Mouse (Mus musculus): ENCODE data around the gene Acat1. TPM values are rescaled to one million over a fixed set of nuclear protein-coding genes. Genes with fewer than 3 reads are reported as not detected.
A peak's percentile ranks its signal among the peaks of the same experiment; 100 is the strongest.

Acat1 gene
- polyA plus RNA-seq (2012; rRNA removed): 31.8 and 52.8 TPM in 2 replicates
- 87.4 and 97.3 TPM in 2 replicates for polyA plus RNA-seq (2014; fragmentation: Nextera tagmentation; extraction: Ambion mirVana)

GRCm38 (mm10) chr9:53609968-53610781 is at the start of gene Acat1:
Gene Acat1 (minus strand): TSS chr9:53610382.
- no peak for TF ChIP-seq CTCF (IDR thresholded peaks at IDR 0.05; ENCODE audit: low read depth)
- TF ChIP-seq EP300 (IDR thresholded peaks at IDR 0.05; ENCODE audit: low read depth): no peak
- Histone ChIP-seq H3K27me3 (ENCODE audit: control insufficient read depth, insufficient read depth, low read length) (no peaks in the 10 kb centered on the region), H3K9ac (replicated peaks) (peak within 1 kb of the TSS; percentile 58), H3K4me2 (ENCODE audit: low read depth) (peak within 1 kb of the TSS; percentile 73), H3K4me1 (replicated peaks; ENCODE audit: control insufficient read depth in 2 of 2, insufficient read depth in 2 of 2, low read length in 1 of 2) (peaks cover 2 to 5% of the 10 kb centered on the region in 2 experiments; a peak in 3 of 4 replicates), H3K36me3 (replicated peaks; ENCODE audit: control insufficient read depth, insufficient read depth, low read depth) (peaks cover 2% of the 10 kb centered on the region), H3K27ac (peak within 1 kb of the TSS; percentile 3; the same call in 1 of the 2 replicates), H3K9me3 (ENCODE audit: control insufficient read depth, low read length) (no peaks in the 10 kb centered on the region), H3K4me3 (ENCODE audit: insufficient read depth in 1 of 2, low read depth in 2 of 2, low read length in 2 of 2) (peak within 1 kb of the TSS; percentile 41 to 64)
- ATAC-seq (ENCODE audit: insufficient read depth) (peak; percentile 98), DNase-seq (ENCODE audit: low read depth in 3 of 3, low spot score in 3 of 3) (peak; percentile 72 to 77 (median 75))
- WGBS (ENCODE audit: insufficient replicate concordance): 4% methylated on average over 52 of the region's 52 CpGs

GRCm38 (mm10) chr9:53634796-53635195 is 24.6 kb upstream of the Acat1 start:
- ATAC-seq (ENCODE audit: insufficient read depth): no peak

DNA sequence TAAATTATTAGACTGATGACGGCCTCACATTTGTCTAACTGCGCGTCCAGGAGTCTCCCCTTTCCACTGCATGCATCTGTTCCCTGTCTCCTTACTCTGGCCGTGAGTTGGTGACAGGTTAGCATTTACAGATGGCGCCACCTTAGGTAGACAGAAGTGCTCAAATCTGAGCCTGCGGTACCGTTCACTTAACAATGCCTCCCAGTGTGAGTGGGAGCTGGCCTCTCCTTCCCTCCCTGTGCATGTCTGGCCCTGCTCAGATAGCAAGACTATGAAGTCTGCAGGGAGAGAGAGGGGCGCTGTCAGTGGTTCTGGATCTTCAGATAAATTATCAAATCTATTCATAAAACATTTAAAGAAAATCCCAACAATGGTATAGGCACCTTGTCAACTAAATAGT is 5.1 kb upstream of the Acat1 start:
- no peak for DNase-seq (ENCODE audit: low read depth in 3 of 3, low spot score in 3 of 3)
- Histone ChIP-seq H3K4me2 (ENCODE audit: low read depth) (no peak overlapping the region), H3K4me1 (replicated peaks; ENCODE audit: control insufficient read depth in 2 of 2, insufficient read depth in 2 of 2, low read length in 1 of 2) (peaks cover 0 to 2% of the 10 kb centered on the region in 2 experiments; a peak in 1 of 4 replicates), H3K27me3 (ENCODE audit: control insufficient read depth, insufficient read depth, low read length) (no peaks in the 10 kb centered on the region), H3K36me3 (replicated peaks; ENCODE audit: control insufficient read depth, insufficient read depth, low read depth) (peaks cover 10% of the 10 kb centered on the region), H3K27ac (no peak overlapping the region), H3K4me3 (ENCODE audit: insufficient read depth in 1 of 2, low read depth in 2 of 2, low read length in 2 of 2) (no peak overlapping the region), H3K9me3 (ENCODE audit: control insufficient read depth, low read length) (no peaks in the 10 kb centered on the region), H3K9ac (replicated peaks) (no peak overlapping the region)
- 68% methylated on average over 8 of the region's 8 CpGs for WGBS (ENCODE audit: insufficient replicate concordance)
- no peak for TF ChIP-seq CTCF (IDR thresholded peaks at IDR 0.05; ENCODE audit: low read depth)
- no peak for TF ChIP-seq EP300 (IDR thresholded peaks at IDR 0.05; ENCODE audit: low read depth)
- ATAC-seq (ENCODE audit: insufficient read depth): no peak

More at GRCm38 (mm10) chr9:53634796-53635195, 24.6 kb upstream of the Acat1 start:
- no peak for DNase-seq (ENCODE audit: low read depth in 3 of 3, low spot score in 3 of 3)
- WGBS (ENCODE audit: insufficient replicate concordance): 81% methylated on average over 6 of the region's 6 CpGs
- Histone ChIP-seq H3K4me3 (ENCODE audit: insufficient read depth in 1 of 2, low read depth in 2 of 2, low read length in 2 of 2) (no peak overlapping the region), H3K36me3 (replicated peaks; ENCODE audit: control insufficient read depth, insufficient read depth, low read depth) (peaks cover 23% of the 10 kb centered on the region), H3K9ac (replicated peaks) (no peak overlapping the region), H3K27me3 (ENCODE audit: control insufficient read depth, insufficient read depth, low read length) (no peaks in the 10 kb centered on the region), H3K4me2 (ENCODE audit: low read depth) (no peak overlapping the region), H3K4me1 (replicated peaks; ENCODE audit: control insufficient read depth in 2 of 2, insufficient read depth in 2 of 2, low read length in 1 of 2) (no peaks in the 10 kb centered on the region), H3K27ac (no peak overlapping the region), H3K9me3 (ENCODE audit: control insufficient read depth, low read length) (no peaks in the 10 kb centered on the region)
- no peak for TF ChIP-seq EP300 (IDR thresholded peaks at IDR 0.05; ENCODE audit: low read depth)
- TF ChIP-seq CTCF (IDR thresholded peaks at IDR 0.05; ENCODE audit: low read depth): no peak

DNA sequence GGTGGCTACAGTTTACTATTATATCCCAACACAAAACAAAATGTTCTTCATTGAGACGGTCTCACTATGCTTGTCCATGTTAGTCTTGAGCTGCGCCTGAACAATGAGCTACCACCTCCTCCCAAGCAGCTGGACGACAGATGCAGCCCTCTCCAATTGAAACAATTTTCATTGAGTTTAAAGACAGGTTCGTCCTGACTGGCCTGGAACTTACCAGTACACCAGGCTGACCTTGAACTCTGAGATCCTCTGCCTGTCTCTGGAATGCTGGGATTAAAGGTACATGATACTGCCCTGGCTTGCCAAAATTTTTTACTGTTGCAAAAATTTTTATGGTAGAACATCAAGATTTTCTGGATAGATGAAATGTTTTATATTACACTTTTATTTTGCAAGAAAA is 4.1 kb upstream of the Acat1 start:
- 67% methylated on average over 4 of the region's 4 CpGs for WGBS (ENCODE audit: insufficient replicate concordance)
- no peak for DNase-seq (ENCODE audit: low read depth in 3 of 3, low spot score in 3 of 3)
- H3K4me3 ChIP-seq (ENCODE audit: insufficient read depth in 1 of 2, low read depth in 2 of 2, low read length in 2 of 2): no peak overlapping the region
- no peak for ATAC-seq (ENCODE audit: insufficient read depth)
- no peak for TF ChIP-seq EP300 (IDR thresholded peaks at IDR 0.05; ENCODE audit: low read depth)
- TF ChIP-seq CTCF (IDR thresholded peaks at IDR 0.05; ENCODE audit: low read depth): no peak
- H3K27me3 ChIP-seq (ENCODE audit: control insufficient read depth, insufficient read depth, low read length): no peaks in the 10 kb centered on the region
- no peak overlapping the region for H3K4me2 ChIP-seq (ENCODE audit: low read depth)
- H3K9me3 ChIP-seq (ENCODE audit: control insufficient read depth, low read length): no peaks in the 10 kb centered on the region
- no peak overlapping the region for H3K27ac ChIP-seq
- H3K36me3 ChIP-seq (replicated peaks; ENCODE audit: control insufficient read depth, insufficient read depth, low read depth): peaks cover 8% of the 10 kb centered on the region
- H3K9ac ChIP-seq (replicated peaks): no peak overlapping the region
- peaks cover 2 to 5% of the 10 kb centered on the region in 2 experiments; a peak in 3 of 4 replicates for H3K4me1 ChIP-seq (replicated peaks; ENCODE audit: control insufficient read depth in 2 of 2, insufficient read depth in 2 of 2, low read length in 1 of 2)

GRCm38 (mm10) chr9:53609306-53609967 is 745 bp downstream of the Acat1 start:
- peak overlapping the region; percentile 3; the same call in 1 of the 2 replicates for H3K27ac ChIP-seq
- 63% methylated on average over 12 of the region's 12 CpGs for WGBS (ENCODE audit: insufficient replicate concordance)

More at GRCm38 (mm10) chr9:53609306-53609967, 745 bp downstream of the Acat1 start:
- Histone ChIP-seq H3K9me3 (ENCODE audit: control insufficient read depth, low read length) (no peaks in the 10 kb centered on the region), H3K27me3 (ENCODE audit: control insufficient read depth, insufficient read depth, low read length) (no peaks in the 10 kb centered on the region), H3K4me3 (ENCODE audit: insufficient read depth in 1 of 2, low read depth in 2 of 2, low read length in 2 of 2) (peak overlapping the region; percentile 41 to 64), H3K4me1 (replicated peaks; ENCODE audit: control insufficient read depth in 2 of 2, insufficient read depth in 2 of 2, low read length in 1 of 2) (peaks cover 2 to 5% of the 10 kb centered on the region in 2 experiments; a peak in 3 of 4 replicates), H3K9ac (replicated peaks) (peak overlapping the region; percentile 58), H3K36me3 (replicated peaks; ENCODE audit: control insufficient read depth, insufficient read depth, low read depth) (no peaks in the 10 kb centered on the region), H3K4me2 (ENCODE audit: low read depth) (peak overlapping the region; percentile 73)
- ATAC-seq (ENCODE audit: insufficient read depth): no peak
- TF ChIP-seq EP300 (IDR thresholded peaks at IDR 0.05; ENCODE audit: low read depth) (no peak), CTCF (IDR thresholded peaks at IDR 0.05; ENCODE audit: low read depth) (no peak)
- DNase-seq (ENCODE audit: low read depth in 3 of 3, low spot score in 3 of 3): no peak

Measured in liver, embryonic 14.5 days (tissue).